Mouse (Mus musculus) limb, embryonic 11.5 days (tissue): ENCODE data around the gene Sesn1. TPM values are rescaled to one million over a fixed set of nuclear protein-coding genes. Genes with fewer than 3 reads are reported as not detected.

Experiments used
- ATAC-seq: fragments of 200-750 bp; cut with Nextera tagmentation; 2 replicates; pipeline ENCODE4 v1.8.0; 2017; ENCODE audit warnings: low read depth; ENCODE audit not compliant: insufficient number of reproducible peaks, low FRiP score, low TSS enrichment
- DNase-seq: peaks from one replicate; pipeline ENCODE4 v3.0.0-alpha.2; 2015; ENCODE audit warnings: low spot score
- H3K27ac ChIP-seq: fragments of 300-500 bp; sonication (generic); replicated peaks from 2 replicates; pipeline ENCODE4 v1.5.1; 2014; ENCODE audit warnings: low read depth, mild to moderate bottlenecking, low read length
- H3K27me3 ChIP-seq: fragments of 300-500 bp; sonication (generic); 2 replicates; pipeline ENCODE4 v1.6.1; 2014; ENCODE audit warnings: mild to moderate bottlenecking, low read length, mixed read lengths; ENCODE audit not compliant: control insufficient read depth, insufficient read depth
- H3K36me3 ChIP-seq: fragments of 300-500 bp; sonication (generic); 2 replicates; pipeline ENCODE4 v1.6.1; 2014; ENCODE audit warnings: mild to moderate bottlenecking, low read length, moderate library complexity, mixed read lengths; ENCODE audit not compliant: control insufficient read depth, insufficient read depth
- H3K4me1 ChIP-seq: fragments of 300-500 bp; sonication (generic); 2 replicates; pipeline ENCODE4 v1.6.1; 2014; ENCODE audit warnings: low read length, mixed read lengths; ENCODE audit not compliant: control insufficient read depth, insufficient read depth
- H3K4me2 ChIP-seq: fragments of 300-500 bp; sonication (generic); 2 replicates; pipeline ENCODE4 v1.6.1; 2014; ENCODE audit warnings: low read depth, mild to moderate bottlenecking, moderate library complexity; ENCODE audit not compliant: severe bottlenecking
- H3K4me3 ChIP-seq: fragments of 300-500 bp; sonication (generic); 2 replicates; pipeline ENCODE4 v1.5.1; 2014; ENCODE audit warnings: low read depth, low read length
- H3K9ac ChIP-seq: fragments of 300-500 bp; sonication (generic); 2 replicates; pipeline ENCODE4 v1.6.1; 2014; ENCODE audit warnings: mild to moderate bottlenecking, low read length
- H3K9me3 ChIP-seq: fragments of 300-500 bp; sonication (generic); 2 replicates; pipeline ENCODE4 v1.6.1; 2016; ENCODE audit warnings: low read length; ENCODE audit not compliant: control insufficient read depth
- WGBS: fragments of 180-500 bp; shearing (Covaris S2); extraction: QIAGEN DNeasy Blood & Tissue Kit; methylation state at CpG from one replicate; pipeline ENCODE4 v1.1.7; 2014; 5-methylcytosine and 5-hydroxymethylcytosine counted together
- polyA plus RNA-seq: library from polyadenylated mRNA; unstranded; fragments of >200 nt; fragmentation: Nextera tagmentation; extraction: Ambion mirVana; gene quantifications from 2 replicates; pipeline ENCODE4 v1.2.1, GENCODE M21; 2014

Sesn1 gene
- polyA plus RNA-seq, 1 experiment from 2014 or later = 35.9 TPM

DNA sequence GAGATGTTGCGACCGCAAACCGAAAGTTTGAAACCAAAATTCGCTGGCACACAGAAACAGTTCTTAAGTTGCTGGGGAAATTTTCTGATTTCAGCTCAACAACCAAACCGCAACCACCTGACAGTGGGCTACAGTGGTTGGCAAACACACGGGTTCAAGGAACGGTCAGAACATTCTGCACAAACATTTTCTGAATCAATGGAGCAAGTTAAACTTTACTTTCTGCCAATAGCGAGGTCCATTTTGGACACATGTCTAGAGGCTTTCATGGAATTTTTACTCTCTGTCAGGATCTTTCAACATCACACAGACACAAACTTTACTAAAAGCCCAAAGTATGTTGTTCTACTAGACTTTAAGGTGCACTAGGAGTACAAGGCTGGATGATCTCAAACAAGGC is 6.3 kb upstream of the Sesn1 start:
- H3K27me3 ChIP-seq = no peaks in the 10 kb centered on the region
- WGBS = 98% methylated on average over 8 of the region's 8 CpGs
- H3K27ac ChIP-seq = no peak overlapping the region
- H3K9ac ChIP-seq = no peak overlapping the region
- ATAC-seq (no peak), DNase-seq (no peak)
- no peak overlapping the region for H3K4me3 ChIP-seq
- 0 out of 2 replicates have a peak, but pooled peaks cover 6% of the 10 kb centered on the region for H3K9me3 ChIP-seq
- H3K4me2 ChIP-seq = no peak overlapping the region
- H3K36me3 ChIP-seq = peaks cover 21% of the 10 kb centered on the region
- no peaks in the 10 kb centered on the region for H3K4me1 ChIP-seq

DNA sequence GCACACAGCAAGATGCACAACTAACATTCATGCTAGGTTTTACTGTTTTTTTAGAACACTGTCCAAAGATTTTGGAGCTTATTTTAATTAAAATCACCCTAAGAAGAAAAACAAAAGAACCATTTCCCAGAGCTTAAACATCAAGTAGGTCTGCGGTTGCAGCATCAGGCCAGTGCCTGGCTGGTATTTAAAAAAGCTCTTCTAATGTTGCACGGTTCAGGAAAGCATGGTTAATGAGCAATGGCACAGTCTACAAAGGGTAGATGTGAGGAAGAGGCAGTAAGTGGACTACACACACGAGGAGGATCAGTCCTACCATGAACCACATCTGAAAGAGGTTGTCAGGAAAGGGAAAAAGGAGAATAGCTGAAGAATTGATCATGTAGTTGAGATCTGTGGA is 5.0 kb upstream of the Sesn1 start:
- Histone ChIP-seq H3K36me3 (peaks cover 17% of the 10 kb centered on the region), H3K9me3 (0 out of 2 replicates have a peak, but pooled peaks cover 3% of the 10 kb centered on the region), H3K27ac (no peak overlapping the region), H3K4me1 (no peaks in the 10 kb centered on the region), H3K27me3 (no peaks in the 10 kb centered on the region), H3K4me3 (no peak overlapping the region), H3K4me2 (no peak overlapping the region), H3K9ac (no peak overlapping the region)
- WGBS = 89% methylated on average over 3 of the region's 3 CpGs
- no peak for DNase-seq
- no peak for ATAC-seq

DNA sequence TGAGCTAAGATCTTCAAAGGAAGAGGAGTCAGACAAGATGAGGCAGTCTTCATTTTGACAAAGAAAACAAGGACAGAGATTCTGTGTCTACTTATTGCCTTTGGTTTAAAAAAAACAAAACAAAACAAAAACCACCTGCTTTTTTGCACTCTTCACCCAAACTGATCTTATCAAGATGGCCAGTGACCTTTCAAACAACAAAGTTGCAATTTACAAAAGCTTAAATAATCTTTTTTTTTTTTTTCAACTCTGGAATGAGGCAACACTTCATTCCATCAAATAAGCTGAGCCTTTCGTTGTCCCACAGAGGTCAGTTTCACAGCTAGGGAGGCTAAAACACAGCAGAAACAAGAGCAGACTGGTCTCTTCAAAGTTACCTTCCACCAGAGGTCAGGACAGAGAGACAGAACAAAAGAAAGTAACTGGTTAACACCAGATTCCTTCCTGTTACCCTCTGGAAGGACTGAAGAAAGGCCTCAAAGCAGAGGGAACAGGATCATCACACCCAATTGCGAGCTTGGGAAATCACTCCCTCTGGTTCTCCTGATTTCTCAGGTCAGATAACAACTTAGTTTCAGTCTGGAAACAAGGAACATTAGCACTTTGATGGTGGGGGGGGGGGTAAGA is 3.9 kb upstream of the Sesn1 start:
- ATAC-seq = no peak
- 65% methylated on average over 2 of the region's 2 CpGs for WGBS
- peaks cover 12% of the 10 kb centered on the region for H3K36me3 ChIP-seq

DNA sequence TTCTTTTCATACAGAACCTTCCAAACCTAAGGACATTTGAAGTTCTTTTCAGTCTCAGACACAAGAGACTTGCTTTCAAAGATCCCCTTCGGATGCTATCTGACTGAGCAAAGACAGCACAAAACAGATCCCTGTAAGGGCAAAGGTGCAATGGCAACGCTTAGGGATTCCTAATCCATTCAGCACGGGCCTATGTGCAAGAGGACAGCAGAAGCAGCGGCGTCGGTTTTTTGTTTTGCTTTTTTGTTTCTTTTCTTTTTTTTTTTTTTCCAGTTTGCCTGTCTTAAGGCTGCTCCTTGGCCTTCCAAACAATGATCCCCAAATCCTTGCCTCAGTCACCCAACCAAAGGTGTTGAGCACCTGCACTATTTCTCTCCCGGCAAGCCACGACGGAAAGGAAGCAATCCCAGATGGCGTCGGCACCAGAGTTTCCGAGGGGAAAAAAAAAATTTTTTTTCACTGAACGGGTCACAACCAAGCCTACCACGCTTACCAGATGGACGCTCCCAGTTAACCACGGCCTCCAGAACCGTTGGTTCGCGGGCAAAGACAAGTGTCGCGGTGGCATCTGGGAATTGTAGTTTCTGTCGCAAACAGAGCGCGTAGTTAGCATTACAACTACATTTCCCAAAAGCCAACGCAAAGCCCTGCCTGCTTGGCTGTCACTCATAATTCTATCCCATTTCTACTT is 510 bp upstream of the Sesn1 start:
- DNase-seq (peak; percentile 90), ATAC-seq (peak; percentile 82)
- H3K9ac ChIP-seq = peak overlapping the region; percentile 52
- 0 out of 2 replicates have a peak, but pooled peaks cover 3% of the 10 kb centered on the region for H3K4me1 ChIP-seq
- peak overlapping the region; percentile 89 for H3K27ac ChIP-seq
- no peaks in the 10 kb centered on the region; the same call in 1 of the 2 replicates for H3K36me3 ChIP-seq
- H3K4me3 ChIP-seq = peak overlapping the region; percentile 62
- H3K4me2 ChIP-seq = peak overlapping the region; percentile 42
- WGBS = 5% methylated on average over 25 of the region's 25 CpGs
- no peaks in the 10 kb centered on the region for H3K27me3 ChIP-seq
- no peaks in the 10 kb centered on the region for H3K9me3 ChIP-seq

More for the DNA sequence above, 3.9 kb upstream of the Sesn1 start:
- H3K4me3 ChIP-seq = no peak overlapping the region
- no peak overlapping the region for H3K9ac ChIP-seq
- H3K27ac ChIP-seq = no peak overlapping the region
- no peak overlapping the region for H3K4me2 ChIP-seq
- H3K27me3 ChIP-seq = no peaks in the 10 kb centered on the region
- H3K4me1 ChIP-seq = no peaks in the 10 kb centered on the region
- 0 out of 2 replicates have a peak, but pooled peaks cover 3% of the 10 kb centered on the region for H3K9me3 ChIP-seq
- DNase-seq = no peak

DNA sequence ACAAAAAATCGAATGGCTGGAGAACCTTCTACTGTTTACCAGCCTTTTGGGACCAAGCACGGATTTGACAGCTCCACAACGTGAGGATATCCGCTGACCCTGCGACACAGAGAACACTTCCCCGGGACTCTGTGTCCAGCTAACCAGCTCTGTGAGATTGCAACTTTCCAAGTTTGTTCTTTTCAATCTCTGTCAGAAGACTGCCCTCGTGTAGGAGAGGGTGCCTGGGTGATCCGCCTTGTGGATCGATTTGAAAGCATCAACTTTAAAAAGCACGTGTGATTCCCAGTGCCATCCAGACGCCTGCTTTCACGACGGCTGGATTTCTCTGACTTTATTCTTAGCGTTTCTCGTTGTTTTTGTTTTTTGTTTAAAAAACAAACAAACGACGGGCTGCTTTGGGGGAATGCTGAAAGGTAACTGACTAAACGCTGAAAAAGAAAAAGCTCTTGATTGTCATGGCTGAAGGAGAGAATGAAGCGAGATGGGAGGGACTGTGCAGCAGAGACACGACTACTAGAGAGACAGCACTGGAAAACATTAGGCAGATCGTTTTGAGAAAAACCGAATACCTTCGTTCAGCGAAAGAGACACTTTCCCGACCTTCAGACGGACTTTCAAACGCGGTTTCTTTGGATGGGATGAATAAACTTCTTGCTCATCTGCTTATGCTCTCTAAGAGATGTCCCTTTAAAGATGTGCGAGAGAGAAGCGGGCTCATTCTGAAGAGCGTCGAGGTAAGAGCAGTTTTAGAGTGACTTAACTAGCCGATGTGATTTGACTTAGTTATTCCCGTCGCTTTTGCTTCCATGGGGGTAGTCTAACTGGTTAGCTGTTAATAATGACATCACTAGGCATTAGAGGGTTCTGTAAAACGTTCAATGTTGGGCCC is 1.1 kb downstream of the Sesn1 start:
- no peaks in the 10 kb centered on the region for H3K27me3 ChIP-seq
- no peaks in the 10 kb centered on the region; the same call in 1 of the 2 replicates for H3K36me3 ChIP-seq
- H3K4me1 ChIP-seq = 0 out of 2 replicates have a peak, but pooled peaks cover 3% of the 10 kb centered on the region
- no peaks in the 10 kb centered on the region for H3K9me3 ChIP-seq
- H3K4me2 ChIP-seq = peak overlapping the region; percentile 81
- DNase-seq (no peak), ATAC-seq (no peak)
- peak overlapping the region; percentile 68; the same call in 1 of the 2 replicates for H3K9ac ChIP-seq
- H3K27ac ChIP-seq = peak overlapping the region; percentile 89
- H3K4me3 ChIP-seq = peak overlapping the region; percentile 62
- under 1% methylated on average over 36 of the region's 36 CpGs for WGBS

DNA sequence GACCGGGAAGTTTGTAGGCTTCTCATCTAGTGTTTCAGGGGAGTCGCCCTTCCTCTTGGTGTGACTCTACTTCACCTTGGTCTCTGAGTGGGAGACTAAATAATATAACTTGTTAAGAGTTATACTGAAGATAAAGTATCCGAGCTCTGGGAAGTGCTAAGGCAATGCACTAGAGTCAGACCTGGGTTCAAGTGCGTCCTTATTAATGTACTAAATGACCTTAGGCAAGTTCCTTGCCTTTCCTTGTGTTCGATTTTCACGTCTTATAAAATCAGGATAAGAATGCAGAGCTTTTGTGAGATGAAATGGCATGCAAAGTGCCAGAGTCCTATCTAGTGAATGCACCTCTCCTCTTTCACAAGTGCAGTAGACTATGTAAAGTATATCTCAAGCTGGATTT is 2.8 kb downstream of the Sesn1 start:
- ATAC-seq (no peak), DNase-seq (no peak)
- H3K27ac ChIP-seq = no peak overlapping the region
- H3K9ac ChIP-seq = no peak overlapping the region
- WGBS = 86% methylated on average over 6 of the region's 6 CpGs
- peak overlapping the region; percentile 8; the same call in 1 of the 2 replicates for H3K4me2 ChIP-seq
- no peak overlapping the region for H3K4me3 ChIP-seq
- no peaks in the 10 kb centered on the region for H3K27me3 ChIP-seq
- no peaks in the 10 kb centered on the region; the same call in 1 of the 2 replicates for H3K36me3 ChIP-seq
- H3K9me3 ChIP-seq = no peaks in the 10 kb centered on the region
- H3K4me1 ChIP-seq = 0 out of 2 replicates have a peak, but pooled peaks cover 3% of the 10 kb centered on the region

DNA sequence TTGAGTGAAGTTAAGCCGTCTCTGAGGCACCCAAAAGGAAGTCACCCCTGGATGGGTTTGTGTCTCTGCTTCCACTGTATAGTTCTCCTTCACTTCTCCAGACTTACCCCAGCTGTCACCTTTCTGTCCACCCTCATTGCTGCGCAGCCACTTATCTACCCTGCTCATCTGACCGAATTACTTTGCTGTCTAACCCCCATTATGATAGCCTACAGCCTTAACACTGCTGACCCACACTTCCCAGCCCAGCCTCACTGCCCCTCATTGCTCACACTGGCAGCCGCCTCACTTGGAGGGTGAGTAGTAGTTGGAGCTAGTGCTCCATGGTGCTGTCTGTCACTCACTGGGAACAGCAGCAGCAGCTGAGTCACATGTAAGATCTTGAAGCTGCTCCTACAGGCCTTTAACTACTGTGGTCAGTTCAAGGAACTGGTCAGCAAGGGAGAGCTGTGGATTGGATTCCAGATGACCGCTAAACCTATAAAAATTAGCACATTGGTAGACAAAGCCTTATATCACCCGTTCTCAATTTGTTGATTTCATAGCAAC is 4.6 kb downstream of the Sesn1 start:
- no peaks in the 10 kb centered on the region for H3K36me3 ChIP-seq
- H3K4me1 ChIP-seq = 0 out of 2 replicates have a peak, but pooled peaks cover 3% of the 10 kb centered on the region
- H3K27me3 ChIP-seq = no peaks in the 10 kb centered on the region
- H3K9me3 ChIP-seq = no peaks in the 10 kb centered on the region
- no peak overlapping the region for H3K4me3 ChIP-seq
- no peak overlapping the region for H3K4me2 ChIP-seq
- no peak overlapping the region for H3K27ac ChIP-seq
- DNase-seq (no peak), ATAC-seq (no peak)
- H3K9ac ChIP-seq = no peak overlapping the region
- WGBS = 88% methylated on average over 6 of the region's 6 CpGs

DNA sequence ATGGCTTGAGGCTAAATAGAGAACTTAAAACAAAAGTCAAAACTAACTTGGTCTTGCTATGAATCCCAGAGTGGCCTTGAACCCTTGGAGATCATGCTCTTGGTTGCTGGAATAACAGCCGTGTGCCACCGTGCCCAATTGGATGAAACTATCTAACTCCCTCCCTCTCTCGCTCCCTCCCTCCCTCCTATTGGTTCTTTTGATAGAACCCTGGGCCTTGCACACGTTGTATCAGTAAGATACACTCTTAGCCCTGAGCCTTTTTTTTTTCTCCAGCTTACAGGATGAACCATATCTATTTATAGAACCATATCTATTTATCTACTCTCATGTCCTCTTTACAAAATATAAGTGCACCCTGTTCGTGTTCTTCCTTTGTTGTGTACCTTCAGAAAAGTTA is 6.8 kb downstream of the Sesn1 start:
- Histone ChIP-seq H3K9ac (no peak overlapping the region), H3K4me3 (no peak overlapping the region), H3K36me3 (no peaks in the 10 kb centered on the region), H3K4me1 (no peaks in the 10 kb centered on the region), H3K4me2 (no peak overlapping the region), H3K27ac (no peak overlapping the region), H3K9me3 (no peaks in the 10 kb centered on the region), H3K27me3 (no peaks in the 10 kb centered on the region)
- ATAC-seq = no peak
- WGBS = 83% methylated on average over 5 of the region's 5 CpGs
- DNase-seq = no peak
